Mouse (Mus musculus) kidney, adult 10 weeks (tissue): Measurements from ENCODE around the gene Tas2r131. TPM values are rescaled to one million over a fixed set of nuclear protein-coding genes. Genes with fewer than 3 reads are reported as not detected.

Experiments used
- polyA plus RNA-seq: library from polyadenylated mRNA; stranded (reverse); fragments of 350-450 nt; fragmentation: Illumina TruSeq; extraction: RNeasy Lipid Tissue Mini Kit (QIAGEN cat#74804); gene quantifications from one replicate; pipeline ENCODE4 v1.2.3, GENCODE M21; 2014; ENCODE audit warnings: low read depth, low replicate concordance

Gene Tas2r131
- polyA plus RNA-seq: not detected

DNA sequence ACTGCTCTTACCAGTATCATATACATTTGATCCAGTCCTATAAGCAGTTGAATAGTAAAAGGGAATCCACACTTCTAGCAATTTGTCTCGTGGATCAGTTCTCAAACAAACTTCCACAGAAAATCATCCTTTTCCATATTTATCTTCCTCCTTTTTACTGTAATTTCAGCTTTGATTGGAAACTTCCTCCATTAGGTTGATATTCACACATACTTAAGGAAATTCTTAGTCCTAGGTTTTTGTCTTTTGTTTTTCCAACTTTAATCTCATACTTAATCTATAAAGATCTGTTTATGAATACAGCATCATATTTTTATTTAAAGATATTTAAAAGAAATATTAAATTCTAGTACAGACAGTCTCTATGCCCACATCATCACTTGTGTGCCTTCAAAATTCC, at the start of gene Tas2r131:
Tas2r131 (minus strand) TSS at position 101 of the 400 bp plus-strand sequence.

DNA sequence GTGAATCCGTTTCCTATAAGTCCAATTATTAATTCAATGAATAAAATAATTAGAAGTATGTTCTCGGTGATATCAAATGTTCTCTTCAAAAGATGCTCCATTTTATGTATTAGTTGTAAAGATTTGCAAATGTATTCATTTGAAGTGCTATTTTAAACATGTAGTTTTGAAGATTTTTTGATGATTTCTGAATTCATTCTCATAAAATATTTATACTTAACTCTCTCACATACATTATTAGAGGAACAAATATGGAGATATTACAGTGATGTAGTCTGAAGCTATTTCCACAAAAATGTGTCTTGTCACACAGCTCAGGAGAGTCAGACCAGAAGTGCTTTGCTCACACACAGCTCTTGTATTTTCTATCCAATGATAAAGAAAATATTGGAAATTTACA, 23.1 kb upstream of the Tas2r131 start, which contains the start of gene Tas2r109:
Tas2r109 (minus strand) TSS at position 101 of the 400 bp plus-strand sequence.

DNA sequence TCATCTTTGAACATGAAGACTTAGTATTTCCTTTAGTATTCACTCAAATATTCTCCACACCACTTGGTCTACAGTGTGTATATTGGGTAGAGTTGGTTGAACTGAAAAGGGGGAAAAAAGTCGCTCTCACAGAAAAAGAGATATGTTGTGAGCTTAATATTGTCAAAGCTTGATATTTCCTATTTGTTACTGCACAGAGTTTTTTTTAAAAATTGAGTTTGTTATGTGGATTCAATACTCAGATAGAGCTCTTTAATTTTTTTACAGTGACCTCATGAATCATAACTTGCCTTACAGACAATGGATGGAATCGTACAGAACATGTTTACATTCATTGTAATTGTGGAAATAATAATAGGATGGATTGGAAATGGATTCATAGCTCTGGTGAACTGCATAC, 6.9 kb downstream of the Tas2r131 start, which contains the start of gene Tas2r129:
Tas2r129 (plus strand) TSS at position 301 of the 400 bp plus-strand sequence.

DNA sequence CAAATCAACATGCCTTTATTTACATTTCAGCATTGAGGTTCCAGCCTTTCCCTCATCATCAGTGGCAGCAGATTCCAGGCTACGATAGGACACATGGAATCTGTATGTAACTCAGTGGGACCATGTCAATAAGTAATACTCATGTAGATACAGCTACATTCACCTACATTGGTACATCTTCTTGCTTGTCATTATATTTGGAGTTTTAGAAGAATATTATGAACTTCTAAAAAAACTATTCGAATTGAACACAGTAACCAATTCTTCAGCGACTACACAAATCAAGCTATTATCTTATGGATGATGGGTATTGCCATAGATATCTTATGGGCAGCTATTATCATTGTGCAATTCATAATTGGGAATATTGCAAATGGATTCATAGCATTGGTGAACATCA, 48.4 kb downstream of the Tas2r131 start, which contains the start of gene Tas2r125:
Tas2r125 (plus strand) TSS at position 301 of the 400 bp plus-strand sequence.

Other genes starting within 250 kb of the Tas2r131 start
- not detected for gene Tas2r122, start 246.0 kb downstream of the Tas2r131 start, polyA plus RNA-seq
- not detected for gene Tas2r115, start 219.9 kb downstream of the Tas2r131 start, polyA plus RNA-seq
- gene Tas2r124, start 203.2 kb downstream of the Tas2r131 start, polyA plus RNA-seq: not detected
- not detected for gene Tas2r102, start 195.8 kb downstream of the Tas2r131 start, polyA plus RNA-seq
- not detected for gene Tas2r136, start 179.8 kb downstream of the Tas2r131 start, polyA plus RNA-seq
- gene Tas2r117, start 155.1 kb downstream of the Tas2r131 start, polyA plus RNA-seq: not detected
- not detected for gene Tas2r123, start 110.8 kb downstream of the Tas2r131 start, polyA plus RNA-seq
- not detected for gene Tas2r116, start 102.5 kb downstream of the Tas2r131 start, polyA plus RNA-seq
- gene Tas2r110, start 89.9 kb downstream of the Tas2r131 start, polyA plus RNA-seq: not detected
- not detected for gene Tas2r113, start 64.9 kb downstream of the Tas2r131 start, polyA plus RNA-seq
- not detected for gene Tas2r125, start 48.3 kb downstream of the Tas2r131 start, polyA plus RNA-seq
- gene Tas2r129, start 6.8 kb downstream of the Tas2r131 start, polyA plus RNA-seq: not detected
- gene Tas2r109, start 23.0 kb upstream of the Tas2r131 start, polyA plus RNA-seq: not detected
- gene Tas2r103, start 79.2 kb upstream of the Tas2r131 start, polyA plus RNA-seq: not detected
- not detected for gene Tas2r140, start 97.9 kb upstream of the Tas2r131 start, polyA plus RNA-seq
- gene Smim10l1, start 147.0 kb upstream of the Tas2r131 start, polyA plus RNA-seq: 300 TPM